Mouse (Mus musculus) megakaryocyte, embryonic 14.5 days (primary cell): Measurements from ENCODE around the gene Hectd2.

Experiments
- FLI1 ChIP-seq: IDR thresholded peaks from 2 replicates; pipeline ENCODE4 v1.6.1; 2012; ENCODE audit warnings: low read length, inconsistent platforms, mixed read lengths
- GATA1 ChIP-seq: IDR thresholded peaks from 3 replicates; pipeline ENCODE4 v1.6.1; 2012; ENCODE audit warnings: mixed read lengths, low read length, inconsistent platforms, borderline replicate concordance

DNA sequence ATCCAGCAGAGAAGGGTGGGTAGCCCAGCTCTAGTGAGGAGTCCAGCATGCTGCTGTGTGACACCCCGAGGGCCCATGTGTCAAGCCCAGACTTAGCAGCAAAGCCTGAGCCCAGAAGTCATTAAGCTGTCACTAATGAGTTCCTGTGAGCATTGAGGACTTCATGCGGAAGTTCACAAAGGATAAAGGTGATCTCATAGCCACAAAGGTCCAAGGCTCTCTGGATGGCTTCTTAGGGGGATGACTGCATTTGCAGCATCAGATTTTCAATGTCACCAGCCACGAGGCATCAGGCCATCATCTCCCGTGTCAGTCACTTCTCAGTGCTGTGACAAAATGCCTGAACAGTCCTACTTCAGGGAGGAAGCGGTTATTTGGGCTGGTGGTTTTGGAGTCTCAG, 75.9 kb downstream of the Hectd2 start:
- TF ChIP-seq GATA1 = no peak
- no peak for TF ChIP-seq FLI1
